Mouse (Mus musculus): ENCODE data around the gene Tfap2e.

- TF ChIP-seq CTCF (conservative IDR thresholded peaks at IDR 0.05; ENCODE audit: insufficient read depth, insufficient read length, low read depth, low read length) (no peak), POLR2A (IDR thresholded peaks at IDR 0.05; ENCODE audit: low read depth, low read length) (no peak)
These were observed 22.3 kb upstream of the Tfap2e start for GRCm38 (mm10) chr4:126758299-126758698.
